Mouse (Mus musculus): ENCODE results near the gene Dsn1. TPM values are rescaled to one million over a fixed set of nuclear protein-coding genes. Genes with fewer than 3 reads are reported as not detected.

Dsn1 gene
- polyA plus RNA-seq, 1 experiment from 2014 or later, result 44.2 TPM

- no peaks in the 10 kb centered on the region for H3K9me3 ChIP-seq (ENCODE audit: low read depth, low read length)
- H3K4me1 ChIP-seq (ENCODE audit: insufficient read depth), result no peaks in the 10 kb centered on the region
- H3K36me3 ChIP-seq (ENCODE audit: insufficient read depth), result no peaks in the 10 kb centered on the region
- no peak for TF ChIP-seq CTCF (IDR thresholded peaks at IDR 0.05; ENCODE audit: low read depth)
- H3K9ac ChIP-seq, result no peak overlapping the region
- ATAC-seq (ENCODE audit: insufficient read depth), result no peak
- H3K27ac ChIP-seq (ENCODE audit: low read depth), result no peak overlapping the region
- H3K4me3 ChIP-seq (ENCODE audit: low read depth, low read length), result no peak overlapping the region
- no peak overlapping the region for H3K4me2 ChIP-seq
- DNase-seq, result no peak
- H3K27me3 ChIP-seq (ENCODE audit: insufficient read depth, low read length), result no peaks in the 10 kb centered on the region
- WGBS, result 72% methylated on average over 7 of the region's 7 CpGs
These were observed 50.6 kb downstream of the Dsn1 start for GRCm38 (mm10) chr2:156956306-156956705.

- 84% methylated on average over 5 of the region's 5 CpGs for WGBS
- DNase-seq, result no peak
- no peak for TF ChIP-seq CTCF (IDR thresholded peaks at IDR 0.05; ENCODE audit: low read depth)
These were observed 52.5 kb downstream of the Dsn1 start for GRCm38 (mm10) chr2:156954463-156954862.

GRCm38 (mm10) chr2:156951301-156952094, 55.5 kb downstream of the Dsn1 start:
- TF ChIP-seq CTCF (IDR thresholded peaks at IDR 0.05; ENCODE audit: low read depth), result no peak
- Histone ChIP-seq H3K4me1 (ENCODE audit: insufficient read depth) (no peaks in the 10 kb centered on the region), H3K4me3 (ENCODE audit: low read depth, low read length) (no peak overlapping the region), H3K4me2 (no peak overlapping the region), H3K9me3 (ENCODE audit: low read depth, low read length) (no peaks in the 10 kb centered on the region), H3K27ac (ENCODE audit: low read depth) (no peak overlapping the region), H3K27me3 (ENCODE audit: insufficient read depth, low read length) (no peaks in the 10 kb centered on the region), H3K9ac (no peak overlapping the region), H3K36me3 (ENCODE audit: insufficient read depth) (0 out of 2 replicates have a peak, but pooled peaks cover 3% of the 10 kb centered on the region)
- ATAC-seq (ENCODE audit: insufficient read depth), result no peak
- WGBS, result 77% methylated on average over 10 of the region's 10 CpGs
- DNase-seq, result no peak

More at GRCm38 (mm10) chr2:156954463-156954862, 52.5 kb downstream of the Dsn1 start:
- 0 out of 2 replicates have a peak, but pooled peaks cover under 1% of the 10 kb centered on the region for H3K36me3 ChIP-seq (ENCODE audit: insufficient read depth)
- H3K27ac ChIP-seq (ENCODE audit: low read depth), result no peak overlapping the region
- H3K9ac ChIP-seq, result no peak overlapping the region
- no peak for ATAC-seq (ENCODE audit: insufficient read depth)
- no peak overlapping the region for H3K4me2 ChIP-seq
- no peaks in the 10 kb centered on the region for H3K9me3 ChIP-seq (ENCODE audit: low read depth, low read length)
- no peaks in the 10 kb centered on the region for H3K27me3 ChIP-seq (ENCODE audit: insufficient read depth, low read length)
- H3K4me1 ChIP-seq (ENCODE audit: insufficient read depth), result no peaks in the 10 kb centered on the region
- no peak overlapping the region for H3K4me3 ChIP-seq (ENCODE audit: low read depth, low read length)

GRCm38 (mm10) chr2:156950816-156951215, 56.1 kb downstream of the Dsn1 start:
- Histone ChIP-seq H3K27ac (ENCODE audit: low read depth) (no peak overlapping the region), H3K4me3 (ENCODE audit: low read depth, low read length) (no peak overlapping the region), H3K9ac (no peak overlapping the region), H3K4me1 (ENCODE audit: insufficient read depth) (no peaks in the 10 kb centered on the region), H3K9me3 (ENCODE audit: low read depth, low read length) (no peaks in the 10 kb centered on the region), H3K36me3 (ENCODE audit: insufficient read depth) (0 out of 2 replicates have a peak, but pooled peaks cover 8% of the 10 kb centered on the region), H3K4me2 (no peak overlapping the region), H3K27me3 (ENCODE audit: insufficient read depth, low read length) (no peaks in the 10 kb centered on the region)
- WGBS, result 92% methylated on average over 3 of the region's 3 CpGs
- ATAC-seq (ENCODE audit: insufficient read depth), result no peak
- no peak for TF ChIP-seq CTCF (IDR thresholded peaks at IDR 0.05; ENCODE audit: low read depth)
- no peak for DNase-seq

Other genes starting within 250 kb of the Dsn1 start
- gene Myl9, start 231.7 kb downstream of the Dsn1 start, polyA plus RNA-seq (2014; fragmentation: Nextera tagmentation; extraction: Ambion mirVana), result 397 and 446 TPM in 2 replicates
- 69.1 and 75.1 TPM in 2 replicates for gene Tgif2, start 167.1 kb downstream of the Dsn1 start, polyA plus RNA-seq (2014; fragmentation: Nextera tagmentation; extraction: Ambion mirVana)
- 5.7 and 7.2 TPM in 2 replicates for gene 4930518I15Rik, start 149.2 kb downstream of the Dsn1 start, polyA plus RNA-seq (2014; fragmentation: Nextera tagmentation; extraction: Ambion mirVana)
- 194 and 210 TPM in 2 replicates for gene Rab5if, start 144.0 kb downstream of the Dsn1 start, polyA plus RNA-seq (2014; fragmentation: Nextera tagmentation; extraction: Ambion mirVana)
- 0.21 and 0.50 TPM in 2 replicates for gene Sla2, start 120.0 kb downstream of the Dsn1 start, polyA plus RNA-seq (2014; fragmentation: Nextera tagmentation; extraction: Ambion mirVana)
- 43.7 TPM in 2 replicates for gene Ndrg3, start 15.1 kb downstream of the Dsn1 start, polyA plus RNA-seq (2014; fragmentation: Nextera tagmentation; extraction: Ambion mirVana)
- 8.6 and 8.9 TPM in 2 replicates for gene Soga1, start 72.1 kb upstream of the Dsn1 start, polyA plus RNA-seq (2014; fragmentation: Nextera tagmentation; extraction: Ambion mirVana)
- not detected in 2 replicates for gene Tldc2, start 79.9 kb upstream of the Dsn1 start, polyA plus RNA-seq (2014; fragmentation: Nextera tagmentation; extraction: Ambion mirVana)
- 36.2 and 37.0 TPM in 2 replicates for gene Samhd1, start 128.1 kb upstream of the Dsn1 start, polyA plus RNA-seq (2014; fragmentation: Nextera tagmentation; extraction: Ambion mirVana)
- gene Rbl1, start 197.4 kb upstream of the Dsn1 start, polyA plus RNA-seq (2014; fragmentation: Nextera tagmentation; extraction: Ambion mirVana), result 36.4 and 37.3 TPM in 2 replicates

Measured in lung, embryonic 14.5 days (tissue).